Mouse (Mus musculus): ENCODE data around the gene Sfrp2.

Sfrp2 gene

DNA sequence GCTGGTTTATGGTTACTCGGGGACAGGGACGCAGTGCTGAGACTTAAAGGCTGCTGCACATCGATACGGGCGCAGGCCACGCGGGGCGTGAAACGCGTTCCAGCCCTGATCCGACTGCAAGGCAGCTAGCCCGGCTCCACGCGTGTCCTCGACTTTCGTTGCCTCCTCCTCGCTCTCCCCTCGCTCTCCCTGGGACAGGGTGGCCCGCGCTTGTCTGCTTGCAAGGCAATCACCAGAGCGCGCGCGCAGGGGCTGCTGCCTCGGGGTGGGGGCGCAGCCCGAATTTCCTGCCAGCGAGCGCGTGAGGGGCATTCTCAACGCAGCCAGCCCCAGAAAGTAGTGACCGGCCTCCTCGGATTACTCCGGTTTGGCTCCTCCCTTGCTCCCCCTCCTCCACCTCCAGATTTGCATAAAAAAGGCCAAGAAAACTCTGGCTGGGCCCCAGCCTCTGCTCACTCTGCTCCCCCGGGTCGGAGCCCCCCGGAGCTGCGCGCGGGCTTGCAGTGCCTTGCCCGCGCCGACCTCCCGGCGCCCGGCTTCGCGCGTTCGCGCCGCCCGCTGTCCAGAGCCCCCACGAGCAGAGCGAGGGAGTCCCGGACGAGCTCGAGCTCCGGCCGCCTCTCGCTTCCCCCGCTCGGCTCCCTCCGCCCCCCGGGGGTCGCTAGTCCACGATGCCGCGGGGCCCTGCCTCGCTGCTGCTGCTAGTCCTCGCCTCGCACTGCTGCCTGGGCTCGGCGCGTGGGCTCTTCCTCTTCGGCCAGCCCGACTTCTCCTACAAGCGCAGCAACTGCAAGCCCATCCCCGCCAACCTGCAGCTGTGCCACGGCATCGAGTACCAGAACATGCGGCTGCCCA is at the start of gene Sfrp2:
Gene Sfrp2, plus strand, starts transcription at position 451 of the 855 bp plus-strand sequence.
- no peak for DNase-seq (ENCODE audit: low spot score)

- no peak for DNase-seq (ENCODE audit: low spot score)
These were observed 48.4 kb upstream of the Sfrp2 start for GRCm38 (mm10) chr3:83717643-83718231.

DNA sequence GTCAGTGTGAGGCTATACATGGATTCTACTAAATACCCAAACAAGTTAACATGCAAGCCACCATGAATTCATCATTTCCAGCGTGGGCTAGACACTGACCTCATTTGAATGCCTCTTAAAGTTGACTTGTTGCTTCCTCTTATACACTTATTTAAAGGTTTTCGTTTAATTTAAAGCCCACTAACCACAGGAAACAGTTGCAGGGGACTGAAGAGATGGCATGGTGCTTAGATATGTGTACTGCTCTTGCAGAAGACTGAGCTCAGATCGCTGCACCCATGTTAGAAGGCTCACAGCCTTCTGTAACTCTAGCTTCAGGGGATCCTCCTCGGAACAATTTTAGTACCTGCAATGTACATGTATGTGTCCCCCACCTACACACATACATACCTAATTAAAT is 47.5 kb upstream of the Sfrp2 start:
- DNase-seq (ENCODE audit: low spot score): no peak

GRCm38 (mm10) chr3:83728223-83728622 is 37.9 kb upstream of the Sfrp2 start:
- no peak for DNase-seq (ENCODE audit: low spot score)

DNA sequence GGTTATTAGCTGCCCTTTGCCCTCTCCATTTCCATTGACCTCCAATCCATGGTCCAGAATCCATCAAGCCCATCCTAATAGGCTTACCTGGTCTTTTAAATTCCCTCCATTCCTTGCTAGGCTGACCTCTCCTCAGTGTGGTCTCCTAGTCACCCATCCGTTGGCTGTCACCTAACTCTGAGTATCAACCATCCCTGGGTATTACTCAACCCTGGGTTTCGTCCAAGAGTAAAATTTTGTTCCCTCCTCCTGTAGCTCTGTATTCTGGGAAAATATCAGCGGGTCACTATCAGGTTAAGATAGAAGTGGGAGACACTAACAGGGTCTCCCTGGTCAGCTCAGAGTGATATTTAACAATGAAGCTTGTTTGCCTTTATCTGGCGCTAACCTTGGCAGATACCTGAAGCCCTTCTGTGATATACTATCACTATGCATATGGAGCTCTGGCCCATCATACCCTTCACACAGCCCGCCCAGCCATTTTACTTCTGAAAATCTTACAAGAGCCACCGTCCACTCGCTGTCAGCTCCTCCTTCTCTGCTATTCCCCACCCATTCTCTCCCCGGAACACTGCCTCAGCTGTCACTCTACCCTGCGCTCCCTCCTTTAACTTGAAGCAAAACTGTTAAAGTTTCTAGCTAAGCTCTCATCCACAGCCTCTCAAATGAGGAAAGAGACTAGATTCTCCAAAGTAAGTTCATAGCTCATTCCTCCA is 37.3 kb upstream of the Sfrp2 start:
- DNase-seq (ENCODE audit: low spot score): no peak

GRCm38 (mm10) chr3:83733985-83734384 is 32.1 kb upstream of the Sfrp2 start:
- no peak for DNase-seq (ENCODE audit: low spot score)

GRCm38 (mm10) chr3:83736980-83737379 is 29.1 kb upstream of the Sfrp2 start:
- DNase-seq (ENCODE audit: low spot score): no peak

GRCm38 (mm10) chr3:83740246-83740645 is 25.9 kb upstream of the Sfrp2 start:
- no peak for DNase-seq (ENCODE audit: low spot score)

GRCm38 (mm10) chr3:83747276-83747675 is 18.8 kb upstream of the Sfrp2 start:
- DNase-seq (ENCODE audit: low spot score): no peak

GRCm38 (mm10) chr3:83747895-83748294 is 18.2 kb upstream of the Sfrp2 start:
- no peak for DNase-seq (ENCODE audit: low spot score)

GRCm38 (mm10) chr3:83751625-83752024 is 14.5 kb upstream of the Sfrp2 start:
- no peak for DNase-seq (ENCODE audit: low spot score)

DNA sequence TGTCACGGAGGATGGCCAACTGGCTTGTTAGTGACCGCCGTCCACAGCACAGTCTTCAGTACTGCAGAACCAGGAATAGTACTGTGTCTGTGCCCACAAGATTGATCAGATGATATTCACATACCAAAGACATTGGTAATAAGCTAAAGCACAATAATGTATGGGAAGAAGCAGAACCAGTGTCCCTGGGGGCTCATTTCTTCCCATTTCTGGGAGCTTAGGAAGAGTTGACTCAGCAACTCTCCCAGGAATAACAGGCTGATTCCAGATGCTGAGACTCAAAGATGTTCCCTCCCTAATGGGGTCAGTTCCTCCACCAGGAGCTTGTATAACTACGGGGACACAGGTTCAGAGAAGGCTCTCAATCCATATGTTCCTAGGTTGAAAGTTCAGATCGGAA is 13.9 kb upstream of the Sfrp2 start:
- no peak for DNase-seq (ENCODE audit: low spot score)

GRCm38 (mm10) chr3:83755043-83755635 is 11.0 kb upstream of the Sfrp2 start:
- no peak for DNase-seq (ENCODE audit: low spot score)

GRCm38 (mm10) chr3:83755666-83756065 is 10.5 kb upstream of the Sfrp2 start:
- DNase-seq (ENCODE audit: low spot score): no peak

GRCm38 (mm10) chr3:83762361-83762760 is 3.8 kb upstream of the Sfrp2 start:
- no peak for DNase-seq (ENCODE audit: low spot score)

- DNase-seq (ENCODE audit: low spot score): peak; percentile 42
These were observed 2.3 kb upstream of the Sfrp2 start for GRCm38 (mm10) chr3:83763551-83764548.

GRCm38 (mm10) chr3:83766726-83767070 is 577 bp downstream of the Sfrp2 start:
- DNase-seq (ENCODE audit: low spot score): no peak

GRCm38 (mm10) chr3:83767121-83767520 is 1.0 kb downstream of the Sfrp2 start:
- DNase-seq (ENCODE audit: low spot score): no peak

GRCm38 (mm10) chr3:83768293-83769035 is 2.3 kb downstream of the Sfrp2 start:
- DNase-seq (ENCODE audit: low spot score): no peak

DNA sequence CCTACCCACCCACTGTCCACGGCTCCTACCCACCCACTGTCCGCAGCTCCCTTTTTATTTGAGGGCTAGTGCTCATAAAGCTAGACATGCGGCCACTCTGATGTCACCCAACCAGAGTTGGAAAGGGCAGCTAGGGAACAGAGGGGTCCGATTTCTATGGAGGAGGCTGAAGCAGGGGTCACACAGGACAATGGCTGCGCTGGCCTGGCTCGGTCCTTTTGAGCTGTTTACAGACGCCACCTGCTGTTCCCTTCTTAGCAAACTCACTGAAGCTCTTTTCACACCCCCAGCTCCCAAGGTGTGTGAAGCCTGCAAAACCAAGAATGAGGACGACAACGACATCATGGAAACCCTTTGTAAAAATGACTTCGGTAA is 2.9 kb downstream of the Sfrp2 start:
- no peak for DNase-seq (ENCODE audit: low spot score)

All from T-cell, adult 2 months (primary cell).